Mouse (Mus musculus): ENCODE data around the gene Slc35a5. TPM values are rescaled to one million over a fixed set of nuclear protein-coding genes. Genes with fewer than 3 reads are reported as not detected.

Slc35a5 gene
- polyA plus RNA-seq, 1 experiment from 2014 or later, result 19.9 TPM

DNA sequence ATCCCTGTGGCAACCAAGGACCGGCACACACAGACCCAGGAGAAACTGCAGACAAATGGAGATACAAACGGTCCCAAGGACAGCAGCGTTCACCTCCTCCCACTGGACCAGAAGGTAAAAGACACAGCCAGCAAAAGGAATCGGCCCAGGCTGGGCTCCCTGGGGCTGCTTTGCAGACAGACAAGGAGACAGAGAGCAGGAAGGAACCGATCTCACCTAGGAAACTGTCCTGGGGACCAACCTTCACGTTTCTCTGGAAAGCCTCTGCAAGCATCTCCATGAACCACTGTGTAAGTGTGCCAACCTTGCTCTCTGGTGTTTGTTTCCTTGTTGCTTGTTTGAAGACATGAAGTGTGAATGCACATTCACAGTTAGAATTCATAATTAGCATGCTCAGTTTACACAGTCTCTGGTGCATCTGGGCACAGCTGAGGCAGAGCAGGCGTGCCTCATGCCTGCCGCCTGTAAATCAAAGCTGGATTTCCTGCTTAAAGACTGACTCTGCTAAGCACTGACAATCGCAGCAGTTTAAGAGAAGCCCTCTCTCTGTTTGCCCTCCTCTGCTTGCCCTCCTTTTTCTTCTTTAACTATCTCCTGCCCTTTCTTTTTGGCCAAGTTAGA lies 64.3 kb downstream of the Slc35a5 start:
- H3K36me3 ChIP-seq (ENCODE audit: control insufficient read depth, insufficient read depth), result no peaks in the 10 kb centered on the region
- 7% methylated on average over 9 of the region's 9 CpGs for WGBS
- ATAC-seq, result no peak
- H3K4me3 ChIP-seq (ENCODE audit: low read depth, low read length), result peak overlapping the region; percentile 28
- H3K9me3 ChIP-seq (ENCODE audit: control insufficient read depth), result no peaks in the 10 kb centered on the region
- no peak for TF ChIP-seq CTCF (IDR thresholded peaks at IDR 0.05; ENCODE audit: low read depth)
- H3K4me2 ChIP-seq (replicated peaks; ENCODE audit: low read depth), result peak overlapping the region; percentile 57
- H3K27ac ChIP-seq (ENCODE audit: low read depth, low read length), result peak overlapping the region; percentile 11; the same call in 1 of the 2 replicates
- peak overlapping the region; percentile 35; the same call in 1 of the 2 replicates for H3K9ac ChIP-seq (ENCODE audit: low read depth, low read length)
- no peaks in the 10 kb centered on the region for H3K4me1 ChIP-seq (replicated peaks; ENCODE audit: control insufficient read depth, insufficient read depth, low read length)
- no peaks in the 10 kb centered on the region for H3K27me3 ChIP-seq (replicated peaks; ENCODE audit: control insufficient read depth, insufficient read depth, low read length)

GRCm38 (mm10) chr16:45093137-45093731 lies 65.3 kb downstream of the Slc35a5 start, which contains the start of gene Ccdc80:
Gene Ccdc80 (plus strand): TSS chr16:45093402.
- Histone ChIP-seq H3K4me2 (replicated peaks; ENCODE audit: low read depth) (peak within 1 kb of the TSS; percentile 57), H3K9me3 (ENCODE audit: control insufficient read depth) (no peaks in the 10 kb centered on the region), H3K27ac (ENCODE audit: low read depth, low read length) (peak within 1 kb of the TSS; percentile 11; the same call in 1 of the 2 replicates), H3K36me3 (ENCODE audit: control insufficient read depth, insufficient read depth) (no peaks in the 10 kb centered on the region), H3K27me3 (replicated peaks; ENCODE audit: control insufficient read depth, insufficient read depth, low read length) (no peaks in the 10 kb centered on the region), H3K9ac (ENCODE audit: low read depth, low read length) (peak within 1 kb of the TSS; percentile 35; the same call in 1 of the 2 replicates), H3K4me3 (ENCODE audit: low read depth, low read length) (peak within 1 kb of the TSS; percentile 28), H3K4me1 (replicated peaks; ENCODE audit: control insufficient read depth, insufficient read depth, low read length) (no peaks in the 10 kb centered on the region)
- peak; percentile 41; the same call in 1 of the 2 replicates for ATAC-seq
- 19% methylated on average over 6 of the region's 6 CpGs for WGBS
- no peak for TF ChIP-seq CTCF (IDR thresholded peaks at IDR 0.05; ENCODE audit: low read depth)

GRCm38 (mm10) chr16:45090005-45090404 lies 68.5 kb downstream of the Slc35a5 start:
- Histone ChIP-seq H3K4me2 (replicated peaks; ENCODE audit: low read depth) (0 out of 2 replicates have a peak overlapping the region, but pooled peaks have one; percentile 13), H3K4me1 (replicated peaks; ENCODE audit: control insufficient read depth, insufficient read depth, low read length) (no peaks in the 10 kb centered on the region), H3K27ac (ENCODE audit: low read depth, low read length) (no peak overlapping the region), H3K36me3 (ENCODE audit: control insufficient read depth, insufficient read depth) (no peaks in the 10 kb centered on the region), H3K9me3 (ENCODE audit: control insufficient read depth) (no peaks in the 10 kb centered on the region), H3K9ac (ENCODE audit: low read depth, low read length) (no peak overlapping the region), H3K4me3 (ENCODE audit: low read depth, low read length) (no peak overlapping the region), H3K27me3 (replicated peaks; ENCODE audit: control insufficient read depth, insufficient read depth, low read length) (no peaks in the 10 kb centered on the region)
- WGBS, result 9% methylated on average over 10 of the region's 10 CpGs
- no peak for ATAC-seq
- peak; percentile 94 for TF ChIP-seq CTCF (IDR thresholded peaks at IDR 0.05; ENCODE audit: low read depth)

Other genes starting within 250 kb of the Slc35a5 start
- 0.25 TPM in 1 of 2 replicates, not detected in the other for gene Cd200r3, start 215.0 kb downstream of the Slc35a5 start, polyA plus RNA-seq (2015; fragmentation: Nextera tagmentation; extraction: Ambion mirVana)
- 37.2 and 37.7 TPM in 2 replicates for gene Ccdc80, start 65.3 kb downstream of the Slc35a5 start, polyA plus RNA-seq (2015; fragmentation: Nextera tagmentation; extraction: Ambion mirVana)
- gene Atg3, start 79 bp upstream of the Slc35a5 start, polyA plus RNA-seq (2015; fragmentation: Nextera tagmentation; extraction: Ambion mirVana), result 45.8 and 49.5 TPM in 2 replicates
- 0.17 and 0.44 TPM in 2 replicates for gene Btla, start 65.6 kb upstream of the Slc35a5 start, polyA plus RNA-seq (2015; fragmentation: Nextera tagmentation; extraction: Ambion mirVana)

Data from intestine, postnatal 0 days (tissue).